Mouse (Mus musculus) erythroid progenitor cell, adult 5-6 weeks (primary cell): Measurements from ENCODE around the gene Tnrc6b. TPM values are rescaled to one million over a fixed set of nuclear protein-coding genes. Genes with fewer than 3 reads are reported as not detected.
"Not testable (repeated sequence)": the region's sequence is repeated elsewhere in the genome, so short reads cannot be mapped to it uniquely, and the experiment has no call there.

Source experiments
- ATAC-seq: replicated peaks from 2 replicates; pipeline ENCODE4 v1.8.0; 2016; ENCODE audit warnings: moderate number of reproducible peaks, mild to moderate bottlenecking, moderate TSS enrichment, inconsistent platforms; ENCODE audit not compliant: poor library complexity, low FRiP score, severe bottlenecking
- total RNA-seq, 2 experiments: library from RNA; stranded (forward) in 1 of 2; stranded (reverse) in 1 of 2; fragments of 150-400 nt in 1 of 2; fragments of 186-747, 209-891 nt in 1 of 2; gene quantifications; 2 replicates each; pipeline versions ENCODE4 v1.2.3 to v1.2.4; 2015 to 2017; ENCODE audit warnings: low replicate concordance in 2 of 2

Tnrc6b gene
- total RNA-seq, 2 experiments from 2014 or later, result 113 to 357 TPM

DNA sequence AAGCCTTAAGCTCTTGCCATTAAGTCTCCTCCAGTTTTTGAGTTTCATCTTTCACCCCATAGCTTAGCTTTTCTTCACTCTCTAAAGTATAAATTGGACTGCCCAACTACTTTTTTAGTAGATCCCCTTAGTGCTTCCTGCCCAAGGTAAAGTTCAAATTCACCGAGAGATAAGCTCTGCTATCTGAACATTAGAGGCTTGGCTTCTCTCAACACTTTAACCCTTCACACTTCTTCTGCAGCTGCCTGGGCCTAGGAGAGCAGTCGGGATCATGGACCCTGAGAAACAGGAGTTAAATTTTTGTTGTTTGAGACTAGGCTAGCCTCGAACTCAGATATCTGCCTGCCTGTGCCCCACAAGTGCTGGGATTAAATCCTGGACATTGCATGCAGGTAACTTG lies 120.1 kb downstream of the Tnrc6b start:
- no peak for ATAC-seq

DNA sequence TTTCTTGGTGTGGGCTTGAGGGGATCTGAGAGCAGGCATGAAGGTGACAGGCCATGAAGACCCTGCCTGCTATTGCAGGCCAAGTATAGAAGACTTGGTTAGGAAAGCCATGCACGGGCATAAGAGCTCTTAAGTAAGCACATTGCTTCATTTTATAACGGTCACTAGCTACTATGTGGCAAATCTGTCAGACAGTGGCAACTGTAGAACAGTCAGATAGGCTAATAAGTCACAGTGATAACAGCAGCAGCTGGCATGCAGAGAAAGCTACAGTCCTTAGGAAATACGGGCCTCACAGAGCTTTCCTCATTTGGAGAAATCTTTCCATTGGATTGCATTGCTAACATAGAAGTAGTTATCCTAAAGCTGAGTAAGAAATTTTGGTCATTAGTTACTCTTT lies 121.7 kb downstream of the Tnrc6b start:
- no peak for ATAC-seq

DNA sequence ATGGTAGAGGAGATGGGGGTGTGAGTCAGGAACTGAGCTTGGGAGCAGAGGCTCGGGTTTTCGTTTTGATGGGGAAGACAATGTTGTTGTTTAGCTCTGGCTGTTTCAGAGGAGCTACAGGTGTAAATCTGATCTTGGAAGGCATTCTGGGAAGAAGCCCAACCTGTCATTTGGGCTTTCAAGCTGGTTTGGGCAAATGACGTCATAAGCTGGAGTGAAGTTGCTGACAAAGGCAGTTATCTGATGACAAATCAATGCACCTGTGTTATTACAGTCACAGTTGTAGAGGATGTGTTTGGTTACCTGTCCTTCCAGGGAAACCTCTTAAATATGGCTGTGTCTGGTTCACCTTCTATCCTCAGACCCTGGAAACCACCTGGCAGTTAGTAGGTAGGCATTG lies 125.1 kb downstream of the Tnrc6b start:
- no peak for ATAC-seq

DNA sequence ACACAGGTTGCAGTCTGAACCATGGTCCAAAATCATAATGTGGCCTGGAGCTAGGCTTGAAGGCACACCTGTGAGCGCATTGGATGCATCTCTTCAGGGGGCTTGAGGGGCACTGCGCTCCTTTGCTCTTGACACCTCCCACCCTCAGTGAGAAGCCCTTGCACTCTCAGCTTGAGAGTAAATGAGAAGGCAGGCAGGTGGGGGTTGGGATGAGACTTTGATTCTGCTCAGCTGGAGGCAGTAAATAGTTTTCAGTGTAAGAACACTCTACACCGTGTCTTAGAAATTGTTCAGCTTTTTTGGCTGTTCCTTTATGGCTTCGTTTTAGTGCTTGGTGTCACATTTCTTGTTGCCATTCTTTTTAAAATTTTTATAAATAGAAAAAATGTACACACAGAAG lies 127.7 kb downstream of the Tnrc6b start:
- no peak for ATAC-seq

DNA sequence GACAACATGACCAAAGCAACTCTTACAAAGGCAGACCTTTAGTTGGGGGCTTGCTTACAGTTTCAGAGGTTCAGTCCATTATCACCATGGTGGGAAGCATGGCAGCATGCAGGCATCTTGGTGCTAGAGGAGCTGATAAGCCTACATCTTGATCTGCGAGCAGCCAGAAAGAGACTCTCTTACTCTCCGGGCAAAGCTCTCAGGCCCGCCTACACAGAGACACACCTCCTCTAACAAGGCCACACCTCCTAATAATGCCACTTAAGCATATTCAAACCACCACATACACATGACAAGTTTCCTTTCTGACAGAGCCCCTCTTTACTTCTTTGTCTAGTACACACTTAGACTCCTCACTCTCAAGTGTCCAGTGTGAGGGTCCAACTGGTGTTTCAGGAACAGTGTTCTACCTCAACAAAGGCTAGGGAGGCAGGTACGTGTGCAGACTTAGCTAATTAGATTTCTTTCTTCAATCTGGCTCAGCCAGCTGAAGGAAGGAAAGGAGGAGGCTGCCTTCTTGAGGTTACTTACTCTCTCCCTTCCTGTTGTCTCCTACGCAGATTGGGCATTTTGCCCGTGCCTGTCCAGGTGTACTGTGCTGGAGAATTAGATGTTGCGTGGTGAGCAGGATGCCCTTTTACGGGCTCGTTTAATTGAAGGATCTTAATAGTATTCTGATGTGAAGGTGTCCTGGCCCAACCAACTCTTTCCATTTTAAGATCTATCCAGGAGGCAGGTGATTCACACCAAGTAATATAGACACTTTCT lies 128.7 kb downstream of the Tnrc6b start:
- ATAC-seq, result peak; percentile 51; the same call in 1 of the 2 replicates

DNA sequence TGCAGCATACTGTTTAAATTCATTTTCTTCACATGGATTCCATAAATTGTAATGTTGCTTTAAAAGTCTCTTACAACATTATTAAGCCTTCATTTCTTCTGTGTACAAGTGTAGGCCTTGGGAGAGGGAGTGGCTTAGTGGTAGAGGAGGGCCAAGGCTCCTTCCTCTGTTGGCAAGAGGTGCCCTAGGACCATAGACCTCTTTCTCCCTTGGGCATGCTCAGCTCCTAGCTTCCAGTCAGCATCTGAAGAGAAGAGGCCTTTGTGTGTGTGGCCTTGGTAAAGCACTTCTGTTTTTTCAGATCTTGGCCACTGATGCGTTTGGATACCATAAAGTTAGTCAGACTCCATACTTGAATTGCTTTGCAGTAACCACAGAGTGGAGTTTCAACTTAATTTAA lies 133.1 kb downstream of the Tnrc6b start:
- no peak for ATAC-seq

DNA sequence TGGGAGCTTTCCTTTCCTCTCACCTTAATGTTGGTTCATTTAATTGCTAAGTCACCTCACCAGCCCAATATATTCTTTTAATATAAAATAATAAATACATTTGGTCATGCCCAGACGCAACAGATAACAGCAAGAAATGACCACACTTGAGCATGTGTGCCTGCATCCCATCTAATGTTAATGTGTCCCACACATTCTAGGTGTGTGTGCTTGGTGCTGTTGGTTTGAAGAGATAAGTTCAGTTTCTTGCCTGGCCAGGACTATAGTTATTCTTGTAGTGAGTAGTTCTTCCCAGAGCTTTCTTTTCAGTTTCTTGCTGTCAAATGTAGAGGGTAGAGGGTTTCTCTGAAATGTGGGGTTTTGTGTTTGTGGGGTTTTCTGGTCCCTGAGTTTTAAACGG lies 133.8 kb downstream of the Tnrc6b start:
- no peak for ATAC-seq

DNA sequence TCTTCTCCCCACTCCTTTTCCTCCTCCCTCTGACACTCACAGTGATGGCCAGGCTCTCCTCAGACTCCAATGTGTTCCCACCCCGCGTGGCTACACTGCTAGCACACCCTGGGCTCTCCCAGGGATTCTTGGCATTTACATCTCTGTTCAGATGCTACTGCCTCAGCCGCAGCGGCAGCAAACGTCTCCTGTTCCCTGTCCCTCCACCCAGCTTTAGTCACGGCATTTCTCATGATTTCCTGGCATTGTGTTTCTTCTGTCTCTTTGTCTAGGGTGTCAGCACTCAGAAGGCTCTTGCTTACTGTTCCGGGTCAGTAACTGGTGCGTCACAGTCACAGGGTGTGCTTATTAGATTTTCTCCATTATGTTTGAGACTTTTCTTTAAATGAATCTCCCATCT lies 138.9 kb downstream of the Tnrc6b start:
- ATAC-seq, result no peak

DNA sequence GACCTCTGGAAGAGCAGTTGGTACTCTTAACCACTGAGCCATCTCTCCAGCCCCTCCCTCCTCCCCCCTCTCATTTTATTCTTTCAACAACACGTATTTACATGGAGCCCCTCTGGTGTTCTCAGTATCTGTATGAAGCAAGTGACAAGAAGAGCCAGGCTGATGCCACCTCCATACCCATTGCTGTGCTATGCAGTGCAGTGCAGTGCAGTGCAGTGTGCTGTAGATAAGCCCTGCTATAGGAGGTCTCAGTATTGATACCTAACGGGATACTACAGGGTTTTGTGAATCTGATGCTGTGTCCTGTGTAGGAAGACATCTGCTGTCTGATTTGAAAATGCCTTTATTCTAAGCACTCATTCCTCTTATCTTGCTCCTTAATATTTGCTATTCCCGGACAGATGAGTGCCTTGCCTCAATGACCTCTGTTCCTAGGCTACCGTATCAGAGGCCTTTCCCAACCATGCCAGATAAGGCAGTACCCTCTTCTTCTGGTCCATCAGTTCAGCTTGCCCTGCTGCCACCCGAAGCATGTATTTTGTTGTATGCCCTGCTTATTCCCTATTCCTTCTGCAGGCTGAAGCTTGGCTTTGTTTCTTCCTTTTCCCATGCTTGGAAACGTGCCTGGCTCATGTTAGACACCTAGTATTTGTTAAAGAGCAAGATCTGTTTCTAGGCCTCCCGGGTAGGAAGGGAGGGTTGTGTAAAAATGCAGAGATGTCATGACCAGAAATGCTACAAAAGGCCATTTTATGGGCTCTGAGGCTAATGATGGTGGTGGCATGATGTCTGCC lies 139.8 kb downstream of the Tnrc6b start:
- no peak for ATAC-seq

DNA sequence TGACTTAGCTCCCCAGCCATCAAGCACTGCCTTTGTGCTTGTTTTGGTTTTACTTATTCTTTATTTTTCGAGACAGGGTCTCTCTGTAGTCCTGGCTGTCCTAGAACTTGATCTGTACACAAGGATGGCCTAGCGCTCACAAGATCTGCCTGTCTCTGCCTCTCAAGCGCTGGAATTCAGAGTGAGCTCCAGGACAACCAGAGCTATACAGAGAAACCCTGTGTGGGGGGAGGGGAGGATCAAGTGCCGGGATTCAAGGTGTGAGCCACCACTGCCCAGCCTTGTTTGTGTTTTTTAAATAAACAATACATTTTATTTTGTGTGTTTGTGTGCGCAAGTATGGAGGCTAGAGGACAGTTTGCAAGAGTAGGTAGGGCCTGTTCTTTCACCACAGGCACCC lies 141.0 kb downstream of the Tnrc6b start:
- no peak for ATAC-seq

DNA sequence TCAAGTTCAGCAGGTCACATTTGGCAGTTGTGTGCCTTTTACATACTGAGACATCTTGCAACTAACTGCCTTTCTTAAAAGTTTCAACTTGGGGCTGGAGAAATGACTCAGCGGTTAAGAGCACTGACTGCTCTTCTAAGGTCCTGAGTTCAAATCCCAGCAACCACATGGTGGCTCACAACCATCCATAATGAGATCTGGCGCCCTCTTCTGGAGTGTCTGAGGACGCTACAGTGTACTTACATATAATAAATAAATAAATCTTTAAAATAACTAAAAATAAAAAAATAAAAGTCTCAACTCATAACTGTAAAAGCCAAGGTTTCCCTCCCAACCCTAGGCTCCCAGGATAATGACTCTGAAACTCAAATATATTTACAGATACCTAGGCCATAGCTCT lies 141.4 kb downstream of the Tnrc6b start:
- ATAC-seq, result not testable (repeated sequence)

DNA sequence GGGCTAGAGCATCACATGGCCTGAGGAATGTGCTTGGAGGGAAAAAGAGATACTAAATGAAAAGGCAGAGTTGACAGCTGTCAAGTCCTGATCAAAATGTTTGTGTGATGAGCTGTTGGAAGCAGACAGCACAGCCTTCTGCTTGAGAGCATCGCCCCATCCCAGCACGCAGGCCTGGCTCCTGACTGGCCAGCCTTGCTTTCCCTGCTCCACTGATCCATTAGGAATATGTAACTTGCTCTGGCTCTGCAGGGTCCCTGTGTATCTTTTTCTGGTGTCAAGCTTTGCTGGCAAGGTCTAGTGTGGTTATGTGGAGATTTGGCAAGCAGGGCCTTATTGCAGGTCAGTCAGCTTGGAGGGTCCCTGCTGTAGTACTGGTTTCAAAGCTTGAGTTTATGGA lies 148.3 kb downstream of the Tnrc6b start:
- ATAC-seq, result no peak

DNA sequence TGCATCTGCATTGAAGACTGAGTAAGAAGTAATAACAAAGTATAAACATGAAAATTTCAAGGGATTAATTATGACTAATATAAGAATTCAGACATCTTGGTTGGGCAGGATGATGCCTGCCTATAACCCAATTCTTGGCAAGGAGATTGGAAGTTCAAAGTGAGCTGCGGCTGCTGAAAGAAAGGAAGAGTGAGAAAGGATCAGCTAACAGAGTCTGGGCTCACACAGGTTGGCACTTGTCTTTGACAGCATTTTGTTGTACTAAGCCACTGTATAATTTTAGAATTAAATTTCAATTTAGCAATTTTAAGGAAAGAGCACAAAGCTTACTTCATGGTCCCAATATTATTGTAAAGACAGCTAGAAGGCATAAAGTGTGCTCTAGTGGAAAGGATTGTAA lies 150.2 kb downstream of the Tnrc6b start:
- no peak for ATAC-seq

DNA sequence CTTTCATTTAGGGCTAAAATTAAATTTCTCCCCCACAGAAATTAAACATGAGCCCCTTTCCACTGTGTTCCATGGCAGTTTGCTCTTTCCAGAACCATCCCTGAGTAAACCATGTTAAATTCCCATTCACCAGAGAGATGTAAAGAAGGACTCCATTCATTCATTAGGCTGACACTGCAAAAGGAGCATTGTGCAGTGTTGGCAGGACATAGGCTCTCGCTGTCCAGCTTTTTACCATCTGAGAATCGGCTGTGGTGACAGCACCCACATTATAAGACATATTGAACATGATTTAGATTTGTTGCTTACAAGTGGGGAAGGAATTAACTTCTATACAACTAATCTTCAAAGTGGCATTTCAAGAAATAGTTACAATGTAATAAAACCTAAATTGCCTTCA lies 150.9 kb downstream of the Tnrc6b start:
- ATAC-seq, result no peak

DNA sequence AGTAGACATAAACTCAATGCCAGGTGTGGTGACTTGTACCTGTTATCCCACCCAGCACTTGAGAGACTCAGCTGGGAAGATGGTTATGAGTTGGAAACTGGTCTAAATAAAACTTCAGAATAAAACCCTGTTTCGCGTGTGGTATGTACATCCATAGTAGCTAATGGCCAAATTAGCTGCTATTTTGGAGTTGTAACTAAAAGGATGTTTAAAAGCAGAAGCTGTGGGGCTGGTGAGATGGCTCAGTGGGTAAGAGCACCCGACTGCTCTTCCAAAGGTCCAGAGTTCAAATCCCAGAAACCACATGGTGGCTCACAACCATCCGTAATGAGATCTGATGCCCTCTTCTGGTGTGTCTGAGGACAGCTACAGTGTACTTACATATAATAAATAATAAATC lies 157.5 kb downstream of the Tnrc6b start:
- ATAC-seq, result not testable (repeated sequence)

DNA sequence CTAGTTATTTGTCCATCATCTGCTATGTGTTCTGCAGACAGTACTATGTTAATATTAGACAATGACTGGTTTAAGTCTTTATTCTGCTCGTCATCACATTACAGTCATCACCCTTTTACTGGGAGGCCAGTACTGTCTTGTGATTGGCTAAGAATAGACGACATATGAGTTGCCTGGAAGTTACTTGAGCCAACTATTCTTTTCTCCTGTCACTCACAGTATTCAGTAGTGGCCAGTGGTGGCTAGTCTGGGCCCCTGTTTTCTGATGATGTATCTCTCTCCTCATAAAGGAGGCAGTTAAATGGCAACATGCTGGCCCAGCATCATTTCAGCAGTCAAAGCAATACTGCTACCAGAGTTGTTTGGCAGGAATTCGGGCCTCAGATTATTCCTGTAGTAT lies 163.6 kb downstream of the Tnrc6b start:
- no peak for ATAC-seq

DNA sequence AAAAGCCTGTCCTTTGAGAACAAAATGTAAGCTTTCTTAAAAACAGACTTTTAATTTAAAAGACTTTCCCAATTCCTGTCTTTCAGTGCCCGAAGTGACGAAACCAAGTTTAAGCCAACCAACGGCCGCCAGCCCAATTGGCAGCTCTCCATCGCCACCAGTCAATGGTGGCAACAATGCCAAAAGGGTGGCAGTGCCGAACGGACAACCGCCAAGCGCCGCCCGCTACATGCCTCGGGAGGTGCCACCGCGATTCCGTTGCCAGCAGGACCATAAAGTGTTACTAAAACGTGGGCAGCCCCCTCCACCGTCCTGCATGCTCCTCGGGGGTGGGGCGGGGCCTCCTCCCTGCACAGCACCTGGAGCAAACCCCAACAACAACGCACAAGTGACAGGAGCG lies 165.1 kb downstream of the Tnrc6b start:
- no peak for ATAC-seq

DNA sequence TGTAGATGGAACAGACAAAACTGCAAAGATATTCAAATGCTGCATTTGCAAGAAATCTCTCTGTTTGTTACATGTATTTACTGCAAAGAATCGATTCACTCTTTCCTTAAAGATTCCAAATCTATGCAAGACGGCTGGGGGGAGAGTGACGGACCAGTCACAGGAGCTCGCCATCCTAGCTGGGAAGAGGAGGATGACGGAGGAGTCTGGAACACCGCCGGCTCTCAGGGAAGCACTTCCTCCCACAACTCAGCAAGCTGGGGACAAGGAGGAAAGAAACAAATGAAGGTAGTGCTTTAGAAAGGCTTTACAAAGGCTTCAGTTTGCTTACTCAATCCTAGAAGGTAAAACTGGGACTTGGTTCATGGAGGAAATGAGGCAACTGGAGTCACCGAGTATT lies 173.0 kb downstream of the Tnrc6b start:
- no peak for ATAC-seq

DNA sequence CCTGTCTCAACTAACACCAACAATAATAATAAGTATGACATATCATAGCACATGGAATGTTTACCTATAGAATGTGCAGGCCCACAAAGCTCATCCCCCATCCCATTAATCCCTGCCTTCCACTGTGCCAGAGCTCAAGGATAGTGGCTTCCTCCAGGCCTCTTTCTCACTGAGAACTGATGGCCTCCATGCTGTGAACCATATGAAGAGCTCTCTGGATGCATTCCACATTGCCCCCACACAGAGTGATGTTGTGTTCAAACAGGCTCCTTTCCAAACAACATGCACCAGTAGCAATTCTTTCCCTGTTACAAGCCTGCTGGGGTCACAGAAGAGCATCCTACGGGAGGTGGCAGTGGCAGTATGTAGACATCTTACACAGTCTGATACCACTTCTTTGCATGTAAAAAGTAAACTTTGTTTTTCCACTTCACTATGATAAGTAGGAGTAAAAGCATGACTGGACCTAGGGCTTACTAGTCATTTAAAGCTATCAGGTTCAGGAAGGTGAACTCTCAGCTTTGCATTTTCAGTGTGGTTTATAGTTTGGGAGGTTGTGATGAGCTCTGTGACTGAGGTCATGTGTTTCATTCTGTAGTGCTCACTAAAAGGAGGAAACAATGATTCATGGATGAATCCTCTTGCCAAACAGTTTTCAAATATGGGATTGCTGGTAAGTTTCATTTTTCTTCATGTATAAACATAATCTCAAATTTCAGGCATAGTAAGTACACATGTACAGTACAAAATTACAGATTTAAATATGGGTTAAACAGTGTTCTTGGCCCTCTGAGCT lies 175.4 kb downstream of the Tnrc6b start:
- ATAC-seq, result no peak

DNA sequence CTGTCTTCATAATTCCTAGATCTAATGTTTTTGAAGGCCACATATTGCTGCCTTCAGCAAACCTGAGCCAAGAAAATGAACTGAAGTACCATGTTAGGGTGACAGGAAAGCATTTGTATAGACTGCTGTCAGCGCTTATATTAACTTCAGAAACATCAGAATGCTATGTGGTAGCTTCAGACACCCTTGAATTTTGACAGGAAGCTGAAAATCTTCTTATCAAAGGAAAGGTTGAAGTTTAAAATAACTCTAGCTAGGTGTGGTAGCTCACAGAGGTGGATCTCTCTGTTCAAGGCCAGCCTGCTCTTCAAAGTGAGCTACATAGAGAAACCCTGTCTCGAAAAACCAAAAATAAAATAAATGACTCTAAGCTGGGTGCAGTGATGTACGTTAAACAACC lies 181.2 kb downstream of the Tnrc6b start:
- no peak for ATAC-seq

DNA sequence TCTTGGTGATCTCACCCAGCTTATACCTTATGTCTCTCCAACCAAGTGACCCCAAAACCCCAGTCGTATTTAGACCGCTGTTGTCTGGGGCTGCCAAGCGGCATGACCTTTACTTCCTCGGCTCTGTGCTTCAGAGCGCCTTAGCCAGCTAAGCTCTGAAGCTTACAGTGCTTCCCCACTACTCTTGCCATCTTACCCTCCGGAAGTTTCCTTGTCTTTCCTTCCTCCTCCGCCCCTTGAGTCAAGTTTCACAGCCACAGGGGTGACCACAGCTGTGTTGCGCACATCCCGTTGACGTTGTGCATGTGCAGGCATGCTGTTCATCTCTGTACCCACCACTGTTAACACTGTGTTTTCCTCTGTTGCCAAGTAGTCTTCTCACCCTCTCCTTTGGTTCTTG lies 185.6 kb downstream of the Tnrc6b start:
- ATAC-seq, result no peak
